Mouse (Mus musculus) hindbrain, postnatal 0 days (tissue): ENCODE results near the gene Mtfr1l. TPM values are rescaled to one million over a fixed set of nuclear protein-coding genes. Genes with fewer than 3 reads are reported as not detected.
A peak's percentile ranks its signal among the peaks of the same experiment; 100 is the strongest.
"Not testable (repeated sequence)": the region's sequence is repeated elsewhere in the genome, so short reads cannot be mapped to it uniquely, and the experiment has no call there.

Source experiments
- ATAC-seq: fragments of 200-750 bp; cut with Nextera tagmentation; 2 replicates; pipeline ENCODE4 v1.8.0; 2017; ENCODE audit warnings: mild to moderate bottlenecking, moderate TSS enrichment, moderate library complexity
- DNase-seq: peaks from one replicate; pipeline ENCODE4 v3.0.0-alpha.2; 2015; ENCODE audit warnings: low spot score
- H3K27ac ChIP-seq: fragments of 300-500 bp; sonication (generic); 2 replicates; pipeline ENCODE4 v1.5.1; 2014; ENCODE audit warnings: mild to moderate bottlenecking
- H3K27me3 ChIP-seq: fragments of 300-500 bp; sonication (generic); 2 replicates; pipeline ENCODE4 v1.6.1; 2014; ENCODE audit warnings: low read length, mixed read lengths; ENCODE audit not compliant: insufficient read depth
- H3K36me3 ChIP-seq: fragments of 300-500 bp; sonication (generic); 2 replicates; pipeline ENCODE4 v1.6.1; 2014; ENCODE audit warnings: low read length, mixed read lengths; ENCODE audit not compliant: insufficient read depth
- H3K4me1 ChIP-seq: fragments of 300-500 bp; sonication (generic); 2 replicates; pipeline ENCODE4 v1.6.1; 2014; ENCODE audit warnings: antibody characterized with exemption, low read length, mixed read lengths; ENCODE audit not compliant: insufficient read depth
- H3K4me2 ChIP-seq: fragments of 300-500 bp; sonication (generic); 2 replicates; pipeline ENCODE4 v1.6.1; 2014; ENCODE audit warnings: low read depth, mild to moderate bottlenecking, low read length, moderate library complexity, mixed read lengths
- H3K4me3 ChIP-seq: fragments of 300-500 bp; sonication (generic); 2 replicates; pipeline ENCODE4 v1.5.1; 2014; ENCODE audit warnings: low read length
- H3K9ac ChIP-seq: fragments of 300-500 bp; sonication (generic); replicated peaks from 2 replicates; pipeline ENCODE4 v1.6.1; 2014; ENCODE audit warnings: mild to moderate bottlenecking, low read length, moderate library complexity, mixed read lengths
- H3K9me3 ChIP-seq: fragments of 300-500 bp; sonication (generic); 2 replicates; pipeline ENCODE4 v1.6.1; 2016; ENCODE audit warnings: low read length, mixed read lengths
- CTCF ChIP-seq: IDR thresholded peaks from 2 replicates; pipeline ENCODE4 v1.5.1; 2016; ENCODE audit warnings: antibody characterized with exemption, control low read depth, low read depth
- WGBS: fragments of 180-500 bp; shearing (Covaris S2); extraction: QIAGEN DNeasy Blood & Tissue Kit; methylation state at CpG from one replicate; pipeline ENCODE4 v1.1.7; 2014; 5-methylcytosine and 5-hydroxymethylcytosine counted together
- polyA plus RNA-seq: library from polyadenylated mRNA; unstranded; fragments of >200 nt; fragmentation: Nextera tagmentation; extraction: Ambion mirVana; gene quantifications from 2 replicates; pipeline ENCODE4 v1.2.1, GENCODE M21; 2015
- total RNA-seq: library from RNA; depleted of rRNA; stranded (reverse); fragments of >200 nt; gene quantifications from 2 replicates; pipeline ENCODE4 v1.2.3, GENCODE M21; 2014

Mtfr1l gene
- total and polyA plus RNA-seq, 2 experiments from 2014 or later: 133 to 182 TPM

- Histone ChIP-seq H3K4me1 (0 out of 2 replicates have a peak, but pooled peaks cover 12% of the 10 kb centered on the region), H3K9ac (no peak overlapping the region), H3K27me3 (no peaks in the 10 kb centered on the region), H3K9me3 (no peaks in the 10 kb centered on the region), H3K27ac (no peak overlapping the region), H3K36me3 (no peaks in the 10 kb centered on the region; the same call in 1 of the 2 replicates), H3K4me3 (no peak overlapping the region), H3K4me2 (no peak overlapping the region)
- ATAC-seq (no peak), DNase-seq (no peak)
- TF ChIP-seq CTCF: no peak
- 92% methylated on average over 6 of the region's 6 CpGs for WGBS
Observed at GRCm38 (mm10) chr4:134501095-134501494, 34.1 kb downstream of the Mtfr1l start.

GRCm38 (mm10) chr4:134498983-134499382 is 36.2 kb downstream of the Mtfr1l start:
- 78% methylated on average over 6 of the region's 6 CpGs for WGBS
- not testable (repeated sequence) for H3K27me3 ChIP-seq, H3K9me3 ChIP-seq, H3K9ac ChIP-seq, H3K36me3 ChIP-seq, H3K4me3 ChIP-seq, H3K4me2 ChIP-seq, ATAC-seq, DNase-seq
- Histone ChIP-seq H3K27ac (peak overlapping the region; percentile 87; the same call in 1 of the 2 replicates), H3K4me1 (peaks cover 22% of the 10 kb centered on the region; the same call in 1 of the 2 replicates)

GRCm38 (mm10) chr4:134497986-134498731 is 37.0 kb downstream of the Mtfr1l start:
- DNase-seq: peak; percentile 65
- TF ChIP-seq CTCF: no peak
- peak; percentile 67 for ATAC-seq
- no peaks in the 10 kb centered on the region for H3K27me3 ChIP-seq
- peak overlapping the region; percentile 87 for H3K27ac ChIP-seq
- 55% methylated on average over 12 of the region's 12 CpGs for WGBS
- peak overlapping the region; percentile 56 for H3K4me3 ChIP-seq
- H3K9me3 ChIP-seq: no peaks in the 10 kb centered on the region
- H3K4me1 ChIP-seq: peaks cover 22% of the 10 kb centered on the region; the same call in 1 of the 2 replicates
- H3K4me2 ChIP-seq: peak overlapping the region; percentile 89
- no peaks in the 10 kb centered on the region; the same call in 1 of the 2 replicates for H3K36me3 ChIP-seq
- peak overlapping the region; percentile 67; the same call in 1 of the 2 replicates for H3K9ac ChIP-seq

- Histone ChIP-seq H3K36me3 (no peaks in the 10 kb centered on the region; the same call in 1 of the 2 replicates), H3K9ac (peak overlapping the region; percentile 67), H3K4me2 (peak overlapping the region; percentile 89), H3K27ac (peak overlapping the region; percentile 87), H3K27me3 (no peaks in the 10 kb centered on the region), H3K4me3 (peak overlapping the region; percentile 56), H3K9me3 (no peaks in the 10 kb centered on the region), H3K4me1 (peaks cover 22% of the 10 kb centered on the region; the same call in 1 of the 2 replicates)
- WGBS: 5% methylated on average over 6 of the region's 6 CpGs
- ATAC-seq (peak; percentile 58), DNase-seq (no peak)
- no peak for TF ChIP-seq CTCF
Observed at GRCm38 (mm10) chr4:134497223-134497622, 38.0 kb downstream of the Mtfr1l start.

- Histone ChIP-seq H3K4me1 (peaks cover 22% of the 10 kb centered on the region; the same call in 1 of the 2 replicates), H3K27ac (peak within 1 kb of the TSS; percentile 87), H3K4me2 (peak within 1 kb of the TSS; percentile 89), H3K36me3 (no peaks in the 10 kb centered on the region; the same call in 1 of the 2 replicates), H3K4me3 (peak within 1 kb of the TSS; percentile 56), H3K9me3 (no peaks in the 10 kb centered on the region), H3K9ac (peak within 1 kb of the TSS; percentile 67), H3K27me3 (no peaks in the 10 kb centered on the region)
- peak; percentile 70 for ATAC-seq
- TF ChIP-seq CTCF: peak; percentile 20
- peak; percentile 68 for DNase-seq
- 5% methylated on average over 35 of the region's 35 CpGs for WGBS
Observed at GRCm38 (mm10) chr4:134496595-134497210, 38.5 kb downstream of the Mtfr1l start, which contains the start of gene Paqr7. TSS of gene Paqr7 (plus strand) at chr4:134496697.

- TF ChIP-seq CTCF: no peak
- Histone ChIP-seq H3K4me1 (peaks cover 22% of the 10 kb centered on the region; the same call in 1 of the 2 replicates), H3K9me3 (no peaks in the 10 kb centered on the region), H3K9ac (no peak overlapping the region), H3K27me3 (no peaks in the 10 kb centered on the region), H3K4me3 (no peak overlapping the region), H3K4me2 (no peak overlapping the region), H3K27ac (peak overlapping the region; percentile 87; the same call in 1 of the 2 replicates), H3K36me3 (no peaks in the 10 kb centered on the region; the same call in 1 of the 2 replicates)
- DNase-seq (no peak), ATAC-seq (no peak)
- 67% methylated on average over 5 of the region's 5 CpGs for WGBS
Observed at GRCm38 (mm10) chr4:134495546-134495923, 39.7 kb downstream of the Mtfr1l start.
